Mouse (Mus musculus): ENCODE data around the gene Por.

Por gene

GRCm38 (mm10) chr5:135764971-135765370, 95.1 kb downstream of the Por start:
- in situ Hi-C loops (cut with MboI, MseI) = loop anchor here (5.0 kb wide), 1 partner anchor 148 kb away; no protein-coding TSS in a partner anchor

- in situ Hi-C loops (cut with MboI, MseI) = no loop called here
Measured at GRCm38 (mm10) chr5:135772519-135772918, 102.7 kb downstream of the Por start.

- in situ Hi-C loops (cut with MboI, MseI) = no loop called here
Measured at GRCm38 (mm10) chr5:135776546-135776945, 106.7 kb downstream of the Por start.

- in situ Hi-C loops (cut with MboI, MseI) = no loop called here
Measured at GRCm38 (mm10) chr5:135777796-135778470, 108.1 kb downstream of the Por start, which contains the start of gene Styxl1. Gene Styxl1, minus strand, starts transcription at chr5:135778385.

GRCm38 (mm10) chr5:135778471-135779445, 108.9 kb downstream of the Por start, which contains the start of gene Mdh2:
Gene Mdh2, plus strand, starts transcription at chr5:135778480.
- in situ Hi-C loops (cut with MboI, MseI) = no loop called here

GRCm38 (mm10) chr5:135780331-135780730, 110.5 kb downstream of the Por start:
- in situ Hi-C loops (cut with MboI, MseI) = no loop called here

- in situ Hi-C loops (cut with MboI, MseI) = no loop called here
Measured at GRCm38 (mm10) chr5:135782901-135783300, 113.1 kb downstream of the Por start.

Measured in T-helper 1 cell (primary cell).